Mouse (Mus musculus) liver (tissue): ENCODE measurements around the gene Fhod1.

Source experiments
- DNase-seq: peaks from one replicate; pipeline ENCODE4 v3.0.0-alpha.2; 2020; ENCODE audit warnings: mixed read lengths

Gene Fhod1

DNA sequence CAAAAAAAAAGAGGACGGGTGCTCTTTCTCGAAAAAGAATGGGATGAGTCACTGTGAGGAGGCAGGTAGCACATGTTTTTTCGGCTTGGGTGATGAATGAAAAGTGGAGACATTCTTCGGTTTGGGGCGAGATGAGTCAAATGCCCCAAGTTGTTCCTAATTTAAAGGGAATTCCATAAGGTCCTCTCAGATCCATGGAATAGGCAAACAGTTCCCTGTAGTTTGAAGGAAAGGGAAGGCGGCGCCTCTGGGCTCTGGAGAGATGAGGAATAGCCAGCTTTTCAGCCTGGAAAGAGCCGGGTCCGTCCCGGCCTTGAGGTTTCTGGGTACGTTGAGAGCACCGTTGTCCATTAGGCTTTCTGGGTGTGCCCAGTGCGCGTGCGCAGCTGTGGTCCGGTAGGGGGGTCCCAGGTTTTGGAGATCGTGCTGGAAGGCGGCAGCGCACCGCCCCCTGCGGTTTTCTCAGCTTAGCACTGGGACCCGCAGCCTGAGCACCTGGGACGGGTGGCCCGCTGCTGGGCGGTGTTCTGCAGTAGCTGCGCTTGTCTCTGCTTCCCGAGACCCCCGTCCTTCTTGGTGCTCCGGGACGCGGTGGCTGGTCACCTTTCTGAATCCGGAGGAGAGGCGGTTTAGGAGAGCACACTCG is 820 bp upstream of the Fhod1 start, which contains the start of gene Slc9a5:
Gene Slc9a5 (plus strand): TSS at position 394 of the 646 bp plus-strand sequence.
- DNase-seq, result peak; percentile 59

DNA sequence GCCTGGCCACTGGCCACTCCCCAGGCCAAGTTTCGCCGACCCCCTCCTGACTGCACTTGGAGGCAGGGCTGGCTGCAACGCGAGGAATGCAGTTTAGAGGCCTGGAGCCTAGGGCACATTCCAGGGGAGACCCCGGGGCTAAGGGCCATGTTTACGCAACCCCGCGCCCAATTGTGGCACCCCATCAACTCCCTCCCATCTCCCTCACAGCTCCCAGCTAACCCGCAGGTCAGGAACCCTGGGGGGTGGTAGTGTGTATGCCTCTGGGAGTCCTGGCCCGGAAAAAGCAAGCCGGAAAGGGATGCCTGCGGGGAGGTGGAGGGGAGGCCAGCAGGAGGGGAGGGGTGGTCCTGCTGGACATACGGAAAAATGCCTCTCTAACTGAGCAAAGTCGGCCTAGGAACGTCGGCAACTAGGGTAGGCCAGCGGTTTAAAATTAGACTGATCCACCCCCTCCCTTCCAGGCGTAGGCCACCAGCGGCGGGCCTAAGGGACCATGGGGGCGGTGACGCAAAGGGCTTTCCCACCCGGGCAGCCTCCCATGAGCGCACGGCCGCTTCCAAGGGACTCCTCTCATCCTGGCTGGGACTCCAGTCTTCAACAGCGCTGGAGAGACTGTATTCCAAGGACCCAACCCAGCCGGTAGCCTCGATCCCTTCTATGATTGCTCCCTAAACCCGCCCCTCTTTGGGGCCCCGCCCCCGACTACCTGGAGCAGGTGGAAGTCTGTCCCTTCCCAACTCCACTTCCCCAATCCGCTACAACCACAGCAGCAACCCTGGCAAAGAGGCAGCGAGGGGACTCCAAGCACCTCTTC is 934 bp downstream of the Fhod1 start:
- DNase-seq, result no peak

DNA sequence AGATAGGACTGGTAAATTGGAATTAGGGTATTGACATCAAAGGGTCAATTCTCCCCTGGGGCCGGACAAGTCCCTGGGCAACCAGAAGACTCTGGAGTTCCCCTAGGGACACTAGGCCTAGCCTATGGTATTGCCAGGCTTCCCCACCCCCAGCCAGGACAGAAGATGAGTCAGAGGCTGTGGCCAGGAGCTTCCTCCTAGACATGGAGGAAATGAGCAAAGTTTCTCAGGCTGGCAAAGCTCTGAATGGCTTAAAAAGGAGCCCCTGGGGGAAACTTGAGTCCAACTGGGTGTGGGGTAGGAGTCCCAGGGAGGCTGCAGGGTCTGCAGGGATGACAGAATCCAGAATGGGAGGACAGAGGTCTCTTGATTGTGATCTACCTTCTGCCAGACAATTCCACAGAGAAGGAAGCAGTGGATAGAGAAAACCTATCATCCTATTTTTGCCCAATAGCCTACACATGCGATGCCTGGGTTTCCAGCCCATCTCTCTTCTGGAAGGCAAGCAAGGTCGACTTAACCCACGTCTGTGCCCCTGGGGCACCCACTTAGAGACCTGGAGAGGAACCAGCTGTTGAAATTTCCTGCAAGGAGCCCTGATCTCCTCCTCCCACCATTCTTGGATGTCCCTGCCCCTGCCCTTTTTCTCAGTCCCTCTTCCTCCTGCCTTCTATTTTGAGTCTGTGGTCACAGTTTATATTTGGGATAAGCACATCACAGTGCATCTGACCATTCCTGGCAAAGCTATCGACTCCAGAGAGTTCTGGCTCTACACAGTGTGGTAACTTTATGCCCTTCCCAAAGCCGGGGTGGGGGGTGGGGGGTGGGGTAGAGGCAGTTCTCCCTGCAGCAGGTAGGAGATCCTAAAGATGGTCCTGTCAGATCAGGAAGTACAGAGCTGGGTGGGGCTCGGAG is 2.4 kb downstream of the Fhod1 start:
- DNase-seq, result no peak

DNA sequence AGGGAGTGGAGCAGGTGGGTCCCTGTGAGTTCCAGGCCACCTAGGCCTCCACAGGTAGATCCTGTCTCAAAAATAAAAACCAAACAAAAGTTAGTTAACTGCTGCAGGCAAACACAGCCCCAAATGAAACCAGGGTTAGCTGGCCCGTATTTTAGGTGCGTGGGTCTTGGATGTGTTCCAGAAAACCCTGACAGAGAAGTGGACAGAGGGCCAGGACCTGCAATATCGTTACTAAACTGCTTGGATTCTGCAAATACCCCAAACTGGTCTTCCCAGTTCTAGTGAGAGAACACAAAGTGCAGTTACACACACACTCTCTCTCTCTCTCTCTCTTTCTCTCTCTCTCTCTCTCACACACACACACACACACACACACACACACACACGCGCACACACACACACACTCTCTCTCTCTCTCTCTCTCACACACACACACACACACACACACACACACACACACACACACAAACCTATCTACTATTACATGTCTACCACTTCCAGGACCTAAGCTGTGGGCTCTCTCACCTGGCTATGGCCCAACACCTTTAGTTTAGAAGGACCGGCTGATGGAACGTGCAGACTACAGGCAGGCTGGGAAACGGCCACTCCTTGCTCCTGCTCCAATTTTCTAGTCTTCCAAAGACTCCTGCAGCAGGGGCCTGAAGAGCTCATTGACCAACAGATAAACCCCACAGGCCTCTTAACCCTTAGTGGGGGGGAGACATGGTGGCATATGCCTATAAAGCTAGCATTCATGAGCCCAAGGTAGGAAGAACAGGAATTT is 3.8 kb downstream of the Fhod1 start:
- DNase-seq, result no peak

DNA sequence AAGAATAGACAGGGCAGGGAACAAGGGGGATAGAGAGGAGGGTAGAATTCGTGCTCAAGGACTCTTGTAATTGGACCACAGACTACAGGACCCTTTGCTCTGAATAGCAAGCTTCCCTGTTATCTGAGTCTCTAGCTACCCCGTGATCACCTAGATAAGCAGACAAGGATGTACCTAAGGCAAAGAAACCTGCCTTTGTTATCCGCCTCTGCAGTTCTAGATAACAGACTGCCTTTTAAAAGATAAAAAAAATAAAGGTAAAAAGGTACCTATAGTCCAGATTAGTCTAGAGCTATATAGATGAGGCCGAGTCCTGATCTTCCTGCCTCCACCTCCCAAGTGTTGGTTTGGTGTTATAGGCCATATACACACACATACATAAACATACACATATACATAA is 5.0 kb downstream of the Fhod1 start:
- DNase-seq, result no peak

DNA sequence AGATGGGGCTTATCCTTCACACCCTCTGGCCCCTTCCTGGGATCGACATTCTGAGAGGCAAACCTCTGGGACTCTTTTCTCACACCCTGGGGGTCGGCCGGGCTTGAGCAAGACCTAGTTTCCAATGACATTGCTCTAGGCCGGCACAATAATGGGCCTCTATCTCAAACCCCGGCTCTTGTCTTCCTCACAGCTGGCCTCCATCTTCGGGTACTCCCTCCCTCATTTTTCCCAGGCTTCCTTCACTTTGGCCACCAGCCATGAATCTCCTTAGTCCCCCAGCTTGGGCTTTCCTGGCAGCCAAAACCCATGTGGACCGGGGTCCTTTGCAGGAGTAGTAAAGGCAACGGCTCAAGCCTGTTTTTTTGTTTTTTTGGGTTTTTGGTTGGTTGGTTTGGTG is 6.4 kb downstream of the Fhod1 start:
- DNase-seq, result no peak

DNA sequence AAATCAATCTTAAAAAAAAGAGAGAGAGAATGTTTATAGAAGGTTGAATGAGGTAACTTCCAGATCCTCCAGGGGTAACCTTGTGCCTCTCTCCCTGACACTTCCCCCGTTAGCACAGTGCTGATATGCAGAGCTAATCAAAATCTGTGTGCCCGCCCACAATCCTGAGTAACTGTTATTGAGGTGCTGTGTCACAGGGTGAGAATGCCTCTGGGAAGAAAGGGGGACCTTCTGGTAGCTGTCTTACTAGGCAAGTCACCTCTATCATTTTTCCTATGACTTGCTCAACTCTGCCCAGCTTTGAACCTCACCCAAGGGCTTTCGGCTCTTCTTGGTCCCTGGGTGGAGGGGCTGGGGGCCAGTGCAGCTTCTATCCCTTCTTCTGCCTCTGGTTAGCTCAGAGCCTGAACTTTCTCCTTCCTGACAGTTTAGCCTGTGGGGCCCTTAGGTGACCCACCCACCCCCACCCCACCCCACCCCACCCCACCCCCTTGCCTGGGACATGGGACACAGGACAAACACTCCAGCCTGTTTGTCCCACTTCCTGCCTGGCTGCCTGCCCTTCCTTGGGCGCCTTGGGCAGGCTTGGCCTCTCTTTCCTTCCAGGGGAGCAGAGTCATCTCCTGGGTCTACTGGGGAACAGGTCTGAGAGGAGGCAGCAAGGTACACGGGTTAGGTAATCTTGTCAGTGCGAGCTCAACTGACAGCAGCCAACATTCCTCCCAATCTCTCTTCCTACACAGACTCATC is 7.7 kb downstream of the Fhod1 start:
- peak; percentile 49 for DNase-seq

DNA sequence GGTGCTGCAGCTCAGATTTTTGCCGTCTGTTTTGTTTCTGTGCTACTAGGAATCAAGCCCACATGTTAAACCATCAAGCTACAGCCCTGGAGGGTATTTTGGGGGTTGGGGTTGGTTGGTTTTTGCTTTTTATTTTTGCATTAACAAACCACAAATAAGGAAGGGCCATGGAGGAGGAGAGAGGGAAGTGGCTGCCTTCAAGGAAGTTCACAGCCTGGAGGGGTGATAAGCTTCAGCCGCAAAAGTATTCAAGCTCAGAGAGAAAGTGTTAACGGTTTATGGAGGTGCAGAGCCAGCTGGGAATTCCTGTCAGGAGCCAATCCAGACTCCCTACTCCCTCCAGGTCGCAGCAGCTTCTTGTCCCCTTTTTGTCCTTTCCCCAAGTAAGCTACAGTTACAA is 8.8 kb downstream of the Fhod1 start:
- DNase-seq, result no peak

DNA sequence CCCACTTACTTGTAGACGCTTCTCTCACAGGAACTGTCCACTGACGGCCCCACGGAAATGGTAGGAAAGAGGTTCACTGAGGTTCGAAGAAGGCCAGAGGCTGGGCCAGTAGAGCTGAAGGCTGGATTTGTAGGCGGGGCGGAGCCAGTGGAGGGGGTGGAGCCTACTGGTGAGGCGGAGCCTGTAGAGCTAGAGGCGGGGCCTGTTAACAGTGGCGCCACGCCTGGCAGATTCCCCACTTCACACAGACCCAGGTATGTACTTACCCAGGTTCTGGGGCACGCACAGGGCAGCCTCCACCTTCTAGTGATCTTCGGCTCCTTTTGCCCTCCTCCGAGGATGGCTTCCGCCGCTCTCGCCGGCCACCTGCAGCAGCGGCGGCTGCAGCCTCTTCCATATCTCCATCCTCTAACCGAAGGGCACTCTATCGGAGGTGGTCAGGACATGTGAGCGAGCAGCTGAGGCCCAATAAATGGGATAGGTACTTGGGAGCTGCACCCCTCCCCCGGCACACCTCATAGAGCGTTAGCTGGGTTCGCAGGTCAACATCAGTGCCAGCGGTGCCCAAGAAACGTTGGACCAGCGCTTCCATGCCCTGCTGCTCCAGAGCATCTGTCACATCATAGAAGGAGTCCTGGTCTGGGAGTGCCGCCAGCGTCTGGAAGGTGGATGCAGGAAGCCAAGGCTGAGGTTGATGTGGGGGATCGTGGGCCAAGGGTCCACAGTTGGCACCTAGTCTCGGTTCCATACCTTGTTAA is 11.2 kb downstream of the Fhod1 start:
- DNase-seq, result no peak

DNA sequence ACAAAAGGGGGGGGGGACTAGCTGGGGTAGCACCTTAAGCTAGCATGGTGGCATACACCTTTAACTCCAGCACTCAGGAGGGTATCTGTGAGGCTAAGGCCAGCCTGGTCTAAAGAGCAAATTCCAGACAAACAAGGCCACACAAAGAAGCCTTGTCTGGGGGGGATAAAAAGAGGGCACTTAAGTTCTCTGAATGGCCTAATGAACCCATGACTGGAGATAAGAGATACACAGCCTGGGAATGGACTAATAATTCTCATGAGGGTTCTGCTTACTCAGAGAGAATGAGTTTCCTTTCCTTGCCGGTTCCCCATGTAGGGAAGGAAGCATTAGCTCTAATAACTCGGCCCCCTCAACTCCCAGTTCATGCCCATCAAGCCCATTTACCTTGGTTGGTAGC is 15.2 kb downstream of the Fhod1 start:
- DNase-seq, result no peak

DNA sequence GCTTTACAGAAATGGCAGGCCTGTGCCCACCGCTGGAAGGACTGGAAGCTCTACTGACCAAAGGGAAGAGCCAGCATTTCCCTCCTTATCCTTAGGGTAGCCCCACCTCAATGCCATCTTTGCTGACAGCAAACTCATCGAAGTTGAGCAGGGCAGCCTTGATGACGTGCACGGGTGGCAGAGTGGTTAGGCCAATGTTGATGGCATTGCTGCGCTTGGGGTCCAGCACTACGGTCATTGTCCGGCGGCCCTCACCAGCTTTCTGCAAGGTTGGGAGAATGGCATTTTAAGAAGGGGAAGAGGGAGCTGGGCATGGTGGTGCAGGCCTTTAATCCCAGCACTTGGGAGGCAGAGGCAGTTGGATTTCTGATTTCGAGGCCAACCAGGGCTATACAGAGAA is 15.8 kb downstream of the Fhod1 start:
- no peak for DNase-seq

DNA sequence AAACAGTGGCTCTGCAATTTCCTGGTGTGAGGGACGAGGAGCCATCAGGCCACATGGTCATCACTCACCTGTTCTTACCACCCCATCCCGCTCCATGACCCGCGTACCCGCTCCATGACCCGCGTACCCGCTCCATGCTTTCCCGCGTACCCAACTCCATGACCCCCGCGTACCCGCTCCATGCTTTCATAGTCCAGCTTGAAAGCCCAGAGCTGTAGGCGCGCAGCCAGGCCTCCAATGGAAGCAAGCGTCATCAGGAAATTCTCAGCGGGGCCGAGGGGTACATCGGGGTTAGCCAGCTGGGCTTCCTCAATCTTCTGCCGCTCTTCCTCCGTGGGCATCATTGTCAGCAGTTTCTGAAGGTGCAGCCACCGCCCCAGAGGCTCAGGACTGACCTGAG is 16.3 kb downstream of the Fhod1 start:
- no peak for DNase-seq

DNA sequence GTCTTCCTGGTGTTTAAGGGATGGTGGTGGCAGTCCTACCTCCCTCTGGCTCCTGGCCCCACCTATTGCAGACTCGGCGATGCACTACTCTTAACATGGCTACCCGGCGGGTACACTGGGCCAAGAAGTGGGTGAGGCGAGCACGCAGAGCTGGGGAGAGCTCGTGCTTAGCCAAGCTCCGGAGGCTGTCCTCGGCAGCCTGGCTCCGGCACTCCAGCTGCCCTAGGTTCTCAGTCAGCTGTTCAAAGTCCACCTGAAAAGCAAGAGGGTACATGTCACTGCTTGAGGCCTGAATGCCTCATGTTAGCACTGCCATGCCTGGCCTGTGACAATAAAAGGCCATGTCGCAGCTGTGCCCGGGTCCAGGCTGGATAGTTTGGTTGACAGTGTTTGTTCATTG is 17.4 kb downstream of the Fhod1 start:
- no peak for DNase-seq

DNA sequence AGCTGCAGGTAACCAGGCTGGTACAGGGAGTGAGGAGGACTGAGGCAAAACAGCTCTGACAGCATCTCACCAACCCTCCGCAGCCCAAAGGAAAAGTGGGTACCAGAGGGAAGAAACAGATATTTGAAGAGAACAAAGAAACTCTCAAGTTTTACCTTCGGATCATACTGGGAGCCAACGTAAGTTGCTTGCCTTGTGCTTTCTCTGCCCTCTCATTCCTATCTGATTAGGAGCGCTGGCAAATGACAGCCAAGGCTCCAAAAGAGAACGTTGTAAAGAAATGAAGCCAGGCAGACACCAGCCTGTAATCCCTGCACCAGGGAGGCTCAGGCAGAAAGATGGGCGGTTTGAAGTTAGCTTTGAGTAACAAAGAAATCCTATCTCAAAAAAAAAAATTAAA is 20.8 kb downstream of the Fhod1 start:
- DNase-seq, result no peak

DNA sequence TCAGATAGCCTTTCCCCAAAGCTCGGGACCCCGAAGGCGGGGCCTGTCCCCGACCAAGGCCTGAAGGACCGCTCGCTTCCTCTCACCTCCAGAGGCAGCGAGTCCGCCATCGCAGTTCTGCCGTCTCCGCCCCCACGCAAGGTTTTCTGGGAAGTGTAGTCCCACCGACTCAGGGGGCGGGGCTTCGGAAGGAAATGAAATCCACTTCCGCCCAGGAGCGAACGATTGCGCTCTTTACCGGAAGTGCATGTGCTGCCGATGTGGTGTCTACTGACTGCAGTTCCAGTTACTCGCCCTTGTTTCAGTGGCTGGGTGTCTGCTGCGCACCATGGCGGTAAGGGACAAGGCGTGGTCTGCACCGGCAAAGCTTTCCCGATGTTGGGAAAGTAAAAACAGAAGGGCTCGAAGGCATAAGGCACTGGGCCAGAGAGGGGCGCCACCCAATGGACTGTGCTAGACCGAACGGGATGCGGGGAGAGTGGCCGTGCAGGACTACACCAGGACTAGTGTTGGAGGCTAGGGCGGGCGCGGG is 21.5 kb downstream of the Fhod1 start, which contains the start of the genes Lrrc29 and Tmem208:
Gene Lrrc29 (minus strand): TSS at position 138 of the 532 bp plus-strand sequence.
Gene Tmem208 (plus strand): TSS at position 214 of the 532 bp plus-strand sequence.
- DNase-seq, result peak; percentile 99

DNA sequence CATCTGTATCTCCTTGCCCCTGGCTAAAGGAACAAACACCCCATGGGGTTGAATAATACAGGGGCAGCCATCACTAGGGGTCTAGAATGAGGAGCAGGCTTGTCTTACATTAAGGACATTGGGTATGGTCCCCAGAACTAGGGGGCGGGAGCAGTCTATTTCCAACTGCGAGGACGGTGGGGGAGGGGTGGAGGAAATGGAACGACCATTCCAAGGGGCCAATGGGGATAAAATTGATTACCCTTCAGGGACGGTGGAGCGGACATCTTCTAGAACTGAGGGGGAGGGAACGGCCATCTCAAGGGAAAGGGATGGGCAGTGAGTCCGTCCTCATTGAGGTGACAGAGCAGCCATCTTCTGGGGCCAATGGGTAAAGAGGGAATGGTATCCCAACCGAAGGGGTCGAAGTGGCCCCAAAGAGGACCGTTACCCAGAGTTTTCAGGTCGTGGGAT is 22.1 kb downstream of the Fhod1 start:
- DNase-seq, result peak; percentile 56

DNA sequence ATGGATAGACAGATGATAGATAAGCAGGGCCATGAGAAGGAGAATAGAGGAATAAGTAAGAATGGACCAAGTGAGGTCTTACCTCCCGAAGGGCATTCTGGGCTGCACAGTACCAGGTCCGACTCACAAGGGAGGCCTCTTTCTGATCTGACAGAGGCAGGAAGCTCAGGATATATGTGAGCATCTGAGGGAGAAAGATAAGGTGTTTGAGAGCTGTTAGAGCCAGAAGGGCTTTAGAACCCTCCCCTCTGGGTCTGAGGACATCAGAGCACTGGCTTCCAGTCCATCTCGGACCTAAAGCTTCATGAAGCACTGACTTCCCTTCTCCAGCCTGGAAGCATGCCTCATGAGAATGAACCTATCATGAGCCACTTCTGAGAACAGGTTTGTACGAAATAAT is 24.6 kb downstream of the Fhod1 start:
- DNase-seq, result peak; percentile 82

DNA sequence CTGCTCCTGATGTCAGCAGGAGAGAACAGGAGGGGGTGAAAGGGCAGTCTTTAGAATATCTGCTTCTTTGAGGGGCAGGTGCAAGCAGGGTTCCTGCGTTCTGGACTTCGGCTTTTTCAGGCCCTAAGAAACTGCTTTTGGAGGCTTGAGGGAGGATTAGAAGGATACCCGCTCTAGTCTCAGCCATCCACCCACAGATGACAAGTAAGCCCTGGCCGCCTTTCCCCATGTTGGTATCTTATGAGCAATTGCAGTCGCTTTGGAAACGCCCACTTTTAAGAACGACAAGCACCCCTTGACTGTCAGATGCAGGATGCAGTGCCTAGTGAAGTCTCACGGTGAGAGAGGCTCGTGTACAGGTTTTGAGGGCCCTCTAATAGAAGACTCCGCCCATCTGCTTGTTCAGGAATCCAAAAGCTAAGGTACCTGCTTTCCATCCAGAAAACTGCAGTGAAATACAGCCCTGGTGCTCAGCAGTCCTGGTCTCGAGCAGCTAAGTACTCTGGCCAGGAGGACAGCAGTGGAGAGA is 29.0 kb downstream of the Fhod1 start:
- DNase-seq, result no peak

DNA sequence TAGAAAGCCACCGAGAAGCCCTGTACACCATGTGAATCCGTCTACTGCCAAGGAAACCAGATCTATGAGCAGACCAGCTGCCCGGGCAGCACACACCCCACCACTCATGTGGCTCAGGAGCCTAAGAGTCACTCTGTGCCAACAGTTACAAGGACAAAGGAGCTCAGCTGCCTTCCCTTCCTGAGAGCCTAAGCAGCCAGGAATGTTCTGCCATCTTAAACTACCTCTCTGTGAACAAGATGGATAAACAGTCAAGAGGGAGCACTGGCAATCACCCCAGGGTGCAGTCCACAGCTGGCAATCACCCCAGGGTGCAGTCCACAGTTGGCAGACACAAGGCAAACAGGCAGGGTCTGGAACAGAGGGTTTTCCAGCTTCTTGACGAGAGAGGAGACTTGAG is 29.8 kb downstream of the Fhod1 start:
- DNase-seq, result no peak

DNA sequence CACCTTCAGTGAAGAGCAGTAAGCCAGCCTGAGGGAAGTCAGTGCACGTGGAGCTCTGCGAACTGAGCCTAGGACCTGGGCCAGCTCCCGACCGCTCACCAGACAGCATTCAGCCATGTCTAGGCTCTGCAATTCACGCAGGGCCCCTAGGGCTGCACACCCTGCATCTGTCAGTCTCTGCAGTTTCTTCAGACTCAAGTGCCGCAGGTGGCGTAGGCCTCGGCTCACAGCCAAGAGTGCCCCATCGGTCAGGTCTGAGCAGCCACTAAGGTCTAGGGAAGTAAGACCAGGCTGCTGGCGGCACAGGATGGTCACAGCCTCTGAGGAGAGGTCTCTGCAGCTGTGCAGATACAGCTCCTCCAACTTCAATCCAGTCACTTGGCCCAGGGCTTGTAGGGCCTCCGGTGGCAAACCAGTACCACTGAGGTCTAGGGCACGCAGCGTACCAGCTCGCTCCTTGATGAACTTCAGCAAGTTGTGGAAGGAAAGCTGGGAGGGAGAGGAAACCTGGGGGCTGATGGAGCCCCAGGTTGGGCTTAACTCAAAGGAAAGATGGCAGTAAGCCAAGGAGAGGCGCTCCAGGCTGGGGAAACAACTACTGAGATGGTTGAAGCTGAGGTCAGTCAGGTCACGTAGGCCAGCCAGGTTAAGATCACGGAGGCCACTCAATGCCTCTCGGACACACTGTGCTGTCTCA is 32.5 kb downstream of the Fhod1 start:
- DNase-seq, result no peak
